Mouse (Mus musculus) ES-E14 (cell line): ENCODE data around the gene Pkd1. TPM values are rescaled to one million over a fixed set of nuclear protein-coding genes. Genes with fewer than 3 reads are reported as not detected.

Experiments used
- DNase-seq: peaks from one replicate; pipeline ENCODE4 v3.0.0-alpha.2; 2013; ENCODE audit warnings: low read depth, low spot score
- H3K27ac ChIP-seq: 2 replicates; pipeline ENCODE4 v1.5.1; 2012; ENCODE audit warnings: low read depth, mild to moderate bottlenecking, low read length, moderate library complexity, mixed read lengths; ENCODE audit not compliant: poor library complexity, insufficient read depth, severe bottlenecking
- H3K36me3 ChIP-seq: 2 replicates; pipeline ENCODE4 v1.6.1; 2012; ENCODE audit warnings: mild to moderate bottlenecking, low read length, moderate library complexity, mixed read lengths; ENCODE audit not compliant: control insufficient read depth, poor library complexity, insufficient read depth, severe bottlenecking
- H3K4me1 ChIP-seq, 2 experiments: fragments of 150-350 bp in 1 of 2; sonication (generic) in 1 of 2; 2 replicates each; pipeline ENCODE4 v1.6.1; 2012; ENCODE audit warnings: low read length in 2 of 2, mild to moderate bottlenecking in 1 of 2, mixed read lengths in 1 of 2; ENCODE audit not compliant: control insufficient read depth in 2 of 2, insufficient read depth in 2 of 2, poor library complexity in 1 of 2
- H3K4me3 ChIP-seq, 2 experiments: fragments of 150-350 bp in 1 of 2; sonication (generic) in 1 of 2; 2 replicates each; pipeline ENCODE4 v1.5.1; 2012; ENCODE audit warnings: low read length in 2 of 2, low read depth in 1 of 2, mild to moderate bottlenecking in 1 of 2, mixed read lengths in 1 of 2; ENCODE audit not compliant: insufficient read depth in 1 of 2, poor library complexity in 1 of 2, severe bottlenecking in 1 of 2
- H3K9ac ChIP-seq: 2 replicates; pipeline ENCODE4 v1.6.1; 2012; ENCODE audit warnings: low read depth, mild to moderate bottlenecking, low read length, mixed read lengths; ENCODE audit not compliant: poor library complexity, insufficient read depth, severe bottlenecking
- H3K9me3 ChIP-seq: fragments of 150-350 bp; sonication (generic); 2 replicates; pipeline ENCODE4 v1.6.1; 2012; ENCODE audit warnings: low read depth, mild to moderate bottlenecking, low read length; ENCODE audit not compliant: control insufficient read depth, insufficient read depth
- CHD2 ChIP-seq: IDR thresholded peaks from 2 replicates; pipeline ENCODE4 v1.6.1; 2014; ENCODE audit warnings: mild to moderate bottlenecking, low read depth, low read length, inconsistent platforms
- HCFC1 ChIP-seq: IDR thresholded peaks from 2 replicates; pipeline ENCODE4 v1.6.1; 2012; ENCODE audit warnings: low read length, inconsistent platforms, borderline replicate concordance; ENCODE audit not compliant: insufficient read depth
- MAFK ChIP-seq: IDR thresholded peaks from 2 replicates; pipeline ENCODE4 v1.6.1; 2014; ENCODE audit warnings: mild to moderate bottlenecking, low read depth, low read length, inconsistent platforms; ENCODE audit not compliant: insufficient read depth
- ZC3H11A ChIP-seq: IDR thresholded peaks from 2 replicates; pipeline ENCODE4 v1.6.1; 2012; ENCODE audit warnings: low read depth, mild to moderate bottlenecking, inconsistent platforms, low read length, borderline replicate concordance
- ZNF384 ChIP-seq: IDR thresholded peaks from 2 replicates; pipeline ENCODE4 v1.6.1; 2012; ENCODE audit warnings: low read depth, low read length, inconsistent platforms
- in situ Hi-C, 2 experiments: fragments of 600-800 bp; cut with MboI; formaldehyde crosslinking; loops; one replicate each; pipeline ENCODE4 v1.15.1; 2025; ENCODE audit warnings: low sequenced_read_pairs in 2 of 2, inconsistent platforms in 1 of 2; ENCODE audit not compliant: unreplicated experiment in 2 of 2
- total RNA-seq: library from RNA; depleted of rRNA; stranded (reverse); fragments of 300-350 nt; gene quantifications from 2 replicates; pipeline ENCODE4 v1.2.3, GENCODE M21; 2012

Pkd1 gene
- total RNA-seq, 1 experiment: 27.8 TPM

- Histone ChIP-seq H3K9ac (peak overlapping the region; percentile 46), H3K27ac (no peak overlapping the region), H3K9me3 (no peaks in the 10 kb centered on the region), H3K4me1 (no peaks in the 10 kb centered on the region; a peak in 1 of 4 replicates), H3K4me3 (peak overlapping the region; percentile 29 to 72; a peak in 3 of 4 replicates), H3K36me3 (no peaks in the 10 kb centered on the region)
- TF ChIP-seq ZC3H11A: no peak
- TF ChIP-seq CHD2: no peak
- TF ChIP-seq MAFK: no peak
- TF ChIP-seq HCFC1: no peak
- TF ChIP-seq ZNF384: no peak
- in situ Hi-C loops: no loop called here
- DNase-seq: no peak
Observed at GRCm38 (mm10) chr17:24544613-24545012, 5.0 kb upstream of the Pkd1 start.

- Histone ChIP-seq H3K27ac (no peak overlapping the region), H3K9me3 (no peaks in the 10 kb centered on the region), H3K9ac (no peak overlapping the region), H3K4me3 (0 out of 4 replicates have a peak overlapping the region, but pooled peaks of 1 of the 2 experiments have one; percentile 29), H3K36me3 (no peaks in the 10 kb centered on the region), H3K4me1 (no peaks in the 10 kb centered on the region; a peak in 1 of 4 replicates)
- DNase-seq: no peak
- in situ Hi-C loops: no loop called here
- TF ChIP-seq HCFC1: no peak
Observed at GRCm38 (mm10) chr17:24545247-24545646, 4.4 kb upstream of the Pkd1 start.

- H3K4me3 ChIP-seq: no peak overlapping the region
- H3K4me1 ChIP-seq: no peaks in the 10 kb centered on the region; a peak in 1 of 4 replicates
- in situ Hi-C loops: no loop called here
- no peak overlapping the region for H3K27ac ChIP-seq
- TF ChIP-seq CHD2 (no peak), HCFC1 (no peak), MAFK (no peak), ZNF384 (no peak), ZC3H11A (no peak)
- DNase-seq: no peak
- no peaks in the 10 kb centered on the region for H3K36me3 ChIP-seq
- no peak overlapping the region for H3K9ac ChIP-seq
- no peaks in the 10 kb centered on the region for H3K9me3 ChIP-seq
Observed at GRCm38 (mm10) chr17:24546234-24546633, 3.4 kb upstream of the Pkd1 start.

- Histone ChIP-seq H3K27ac (no peak overlapping the region), H3K9me3 (no peaks in the 10 kb centered on the region), H3K4me1 (no peaks in the 10 kb centered on the region; a peak in 1 of 4 replicates), H3K36me3 (no peaks in the 10 kb centered on the region; the same call in 1 of the 2 replicates), H3K9ac (no peak overlapping the region; the same call in 1 of the 2 replicates), H3K4me3 (peak overlapping the region in 1 of 2 experiments; percentile 71; a peak in 2 of 4 replicates)
- no peak for DNase-seq
- no peak for TF ChIP-seq ZC3H11A
- no peak for TF ChIP-seq ZNF384
- in situ Hi-C loops: no loop called here
Observed at GRCm38 (mm10) chr17:24548435-24548834, 1.2 kb upstream of the Pkd1 start.

GRCm38 (mm10) chr17:24548921-24549617, 565 bp upstream of the Pkd1 start:
- Histone ChIP-seq H3K4me3 (peak overlapping the region; percentile 58 to 71), H3K27ac (no peak overlapping the region), H3K36me3 (no peaks in the 10 kb centered on the region; the same call in 1 of the 2 replicates), H3K4me1 (no peaks in the 10 kb centered on the region; a peak in 1 of 4 replicates), H3K9me3 (no peaks in the 10 kb centered on the region), H3K9ac (no peak overlapping the region; the same call in 1 of the 2 replicates)
- TF ChIP-seq CHD2: no peak
- TF ChIP-seq ZC3H11A: no peak
- no peak for TF ChIP-seq ZNF384
- no peak for TF ChIP-seq MAFK
- no peak for TF ChIP-seq HCFC1
- in situ Hi-C loops: no loop called here
- no peak for DNase-seq
